Mouse (Mus musculus) left cerebral cortex, postnatal 4 days (tissue): Measurements from ENCODE around the gene Gigyf1. TPM values are rescaled to one million over a fixed set of nuclear protein-coding genes. Genes with fewer than 3 reads are reported as not detected.

Experiments
- DNase-seq: peaks from one replicate; pipeline ENCODE4 v3.0.0-alpha.2; 2022
- intact Hi-C: fragments of 180-260 bp; cut with DNase I; formaldehyde crosslinking; loops from one replicate; pipeline ENCODE4 v1.15.1; 2025
- total RNA-seq, 2 experiments: library from RNA; stranded (reverse); gene quantifications; 2 replicates each; pipeline ENCODE4 v1.2.3; 2021

The Gigyf1 gene
- total RNA-seq, 2 experiments from 2014 or later: 56.5 to 63.6 TPM

- intact Hi-C loops: no loop called here
- DNase-seq: no peak
Measured at GRCm38 (mm10) chr5:137513951-137514721, 4.2 kb upstream of the Gigyf1 start.

- intact Hi-C loops: no loop called here
- DNase-seq: no peak
Measured at GRCm38 (mm10) chr5:137514811-137515210, 3.5 kb upstream of the Gigyf1 start.

- intact Hi-C loops: no loop called here
- no peak for DNase-seq
Measured at GRCm38 (mm10) chr5:137519691-137520550, 1.6 kb downstream of the Gigyf1 start.

- no peak for DNase-seq
- intact Hi-C loops: no loop called here
Measured at GRCm38 (mm10) chr5:137521861-137522260, 3.5 kb downstream of the Gigyf1 start.

GRCm38 (mm10) chr5:137522711-137523110, 4.4 kb downstream of the Gigyf1 start:
- no peak for DNase-seq
- intact Hi-C loops: no loop called here

- DNase-seq: no peak
- intact Hi-C loops: no loop called here
Measured at GRCm38 (mm10) chr5:137523396-137524250, 5.3 kb downstream of the Gigyf1 start.

- no peak for DNase-seq
- intact Hi-C loops: no loop called here
Measured at GRCm38 (mm10) chr5:137524251-137524515, 5.8 kb downstream of the Gigyf1 start.

GRCm38 (mm10) chr5:137524671-137525070, 6.3 kb downstream of the Gigyf1 start:
- intact Hi-C loops: no loop called here
- DNase-seq: no peak

GRCm38 (mm10) chr5:137525511-137525910, 7.2 kb downstream of the Gigyf1 start:
- no peak for DNase-seq
- intact Hi-C loops: no loop called here

- peak; percentile 79 for DNase-seq
Measured at GRCm38 (mm10) chr5:137526192-137526936, 8.0 kb downstream of the Gigyf1 start.

GRCm38 (mm10) chr5:137527413-137527812, 9.1 kb downstream of the Gigyf1 start:
- DNase-seq: no peak
- intact Hi-C loops: no loop called here

More at GRCm38 (mm10) chr5:137526192-137526936, 8.0 kb downstream of the Gigyf1 start:
- intact Hi-C loops: no loop called here

- intact Hi-C loops: no loop called here
- DNase-seq: no peak
Measured at GRCm38 (mm10) chr5:137528247-137528968, 10.1 kb downstream of the Gigyf1 start.

- intact Hi-C loops: no loop called here
- DNase-seq: no peak
Measured at GRCm38 (mm10) chr5:137529221-137529995, 11.1 kb downstream of the Gigyf1 start.

- no peak for DNase-seq
- intact Hi-C loops: loop anchor here (5.0 kb wide), 1 partner anchor 47 kb away; no protein-coding TSS in a partner anchor
Measured at GRCm38 (mm10) chr5:137530075-137530474, 11.7 kb downstream of the Gigyf1 start.

GRCm38 (mm10) chr5:137530588-137531413, 12.5 kb downstream of the Gigyf1 start:
- DNase-seq: peak; percentile 85
- intact Hi-C loops: loop anchor here (5.0 kb wide), 1 partner anchor 46 kb away; no protein-coding TSS in a partner anchor

GRCm38 (mm10) chr5:137531414-137532130, 13.2 kb downstream of the Gigyf1 start:
- peak; percentile 89 for DNase-seq
- intact Hi-C loops: loop anchor here (5.0 kb wide), 1 partner anchor 46 kb away; no protein-coding TSS in a partner anchor
